In genomic region chr2:73518311-73518710, GRCm38 (mm10) we compare ENCODE assay signal across 17 mouse cellular contexts.
"Had no signal": no experiment of that assay in that cellular context is flagged by ENCODE, and none has a peak within 500 bp of the region (broad histone marks: within the 10 kb centered on the region; RNA-seq: fewer than 3 reads in every experiment).

No protein-coding gene starts in this region.

- H3K36me3 ChIP-seq: liver, embryonic 15.5 days; midbrain, embryonic 12.5 days; neural tube, embryonic 13.5 days had no signal

- H3K27me3 ChIP-seq: limb, embryonic 12.5 days; liver, embryonic 15.5 days; midbrain, embryonic 12.5 days; neural tube, embryonic 13.5 days had no signal

- H3K9me3 ChIP-seq: limb, embryonic 12.5 days; liver, embryonic 15.5 days; midbrain, embryonic 12.5 days; neural tube, embryonic 13.5 days had no signal

- DNase-seq: kidney, adult 9 months; kidney, postnatal 36 days; lung, embryonic 14.5 days; lung, postnatal 10 days; lung, postnatal 4 days; right cerebral cortex, postnatal 4 days; spleen, adult 18-20 months; thymus, adult 18-20 months; thymus, postnatal 14 days had no signal

- H3K27ac ChIP-seq: kidney, postnatal 0 days; layer of hippocampus, adult 2 months; liver, embryonic 15.5 days; midbrain, embryonic 12.5 days; neural tube, embryonic 13.5 days had no signal

- H3K9ac ChIP-seq: limb, embryonic 12.5 days; liver, embryonic 15.5 days; lung, embryonic 14.5 days; midbrain, embryonic 12.5 days; neural tube, embryonic 13.5 days had no signal

- ATAC-seq: midbrain, embryonic 16.5 days had no signal

- H3K4me3 ChIP-seq: layer of hippocampus, adult 2 months; limb, embryonic 12.5 days; liver, embryonic 15.5 days; midbrain, embryonic 12.5 days; neural tube, embryonic 13.5 days had no signal

- H3K4me2 ChIP-seq: limb, embryonic 12.5 days; liver, embryonic 11.5 days; liver, embryonic 15.5 days; lung, embryonic 14.5 days; midbrain, embryonic 12.5 days; neural tube, embryonic 13.5 days had no signal
